Mouse (Mus musculus) forelimb bud, embryonic 11.5 days (tissue): ENCODE results near the gene Grin3a.
"Not testable (repeated sequence)": the region's sequence is repeated elsewhere in the genome, so short reads cannot be mapped to it uniquely, and the experiment has no call there.

Experiments
- DNase-seq: peaks from one replicate; pipeline ENCODE4 v3.0.0-alpha.2; 2012; ENCODE audit warnings: low read depth, low spot score

Grin3a gene

GRCm38 (mm10) chr4:49680171-49680875, 165.2 kb downstream of the Grin3a start:
- DNase-seq: no peak

DNA sequence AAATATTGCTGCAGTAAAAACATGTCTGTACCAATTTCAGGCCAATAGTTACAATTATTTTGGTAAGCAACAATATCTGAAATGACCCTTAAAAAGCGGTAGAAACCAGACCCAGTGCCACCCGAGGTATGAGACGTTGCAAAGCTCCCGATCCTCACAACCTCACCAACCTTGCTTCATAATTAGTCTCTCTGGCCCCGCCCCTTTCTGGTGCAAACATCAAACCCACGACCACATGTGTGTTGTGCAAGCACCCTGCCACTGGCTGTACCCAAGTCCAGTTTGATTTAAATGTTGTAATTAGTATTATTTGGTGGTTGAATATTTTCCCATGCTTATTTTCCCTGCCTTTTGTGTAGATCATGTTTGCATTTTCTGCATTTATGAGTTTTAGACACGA, 168.8 kb downstream of the Grin3a start:
- DNase-seq: no peak

DNA sequence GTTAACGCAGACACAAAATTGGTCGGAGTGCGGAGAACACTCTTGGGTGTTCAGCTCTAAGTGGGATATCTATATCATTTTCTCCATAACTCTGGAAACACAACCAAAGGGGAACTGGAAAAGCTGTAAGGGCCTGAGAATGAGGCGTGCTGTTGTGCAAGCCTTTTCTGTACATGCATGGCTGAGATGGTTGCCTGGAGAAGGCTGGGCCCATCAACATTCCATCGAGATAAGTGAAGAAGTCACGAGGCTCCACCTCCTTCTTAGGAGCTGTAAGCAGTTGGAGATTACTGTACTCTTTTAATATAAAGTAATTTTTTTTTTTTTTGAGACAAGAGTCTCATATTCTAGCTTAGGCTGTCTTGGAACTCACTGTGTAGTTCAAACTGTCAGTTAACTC, 169.5 kb downstream of the Grin3a start:
- no peak for DNase-seq

GRCm38 (mm10) chr4:49664850-49665249, 180.7 kb downstream of the Grin3a start:
- no peak for DNase-seq

DNA sequence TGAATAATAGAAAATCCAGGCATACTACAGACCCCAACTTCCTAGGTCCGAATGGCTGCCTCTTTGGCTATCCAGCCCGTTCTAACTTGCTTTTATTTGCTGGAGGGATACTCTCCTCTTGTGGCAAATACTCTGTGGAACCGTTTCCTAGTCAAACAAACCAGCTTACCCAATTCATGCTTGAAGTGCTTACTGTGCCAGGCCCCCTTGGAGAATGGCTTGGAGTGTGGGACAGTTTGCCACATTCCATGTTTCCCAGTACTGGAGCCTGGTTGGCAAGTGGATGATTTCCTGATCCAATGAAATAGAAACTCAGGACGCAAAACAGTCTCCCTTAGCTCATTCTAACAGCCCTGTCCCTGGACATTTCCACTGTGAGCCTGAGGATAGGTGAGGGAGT, 183.3 kb downstream of the Grin3a start:
- DNase-seq: no peak

- DNase-seq: no peak
Measured at GRCm38 (mm10) chr4:49661664-49662063, 183.9 kb downstream of the Grin3a start.

DNA sequence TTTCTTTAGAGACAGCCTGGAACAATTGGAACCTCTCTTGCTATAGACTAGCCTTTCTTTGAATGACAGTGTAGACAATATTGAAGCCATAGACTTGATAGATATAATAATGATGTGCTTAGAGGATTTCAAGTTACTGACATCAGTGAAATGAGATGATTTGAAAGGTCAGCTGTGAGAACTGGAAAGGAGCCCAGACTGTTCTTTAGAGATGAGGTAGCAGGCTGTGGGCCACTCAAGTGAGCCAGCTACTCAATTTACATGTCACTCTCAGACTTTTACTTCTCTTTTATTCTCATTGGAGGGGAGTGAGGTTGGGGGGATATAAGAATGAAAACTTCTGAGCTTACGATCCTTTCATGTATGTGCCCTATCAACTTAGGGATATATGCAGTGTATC, 186.1 kb downstream of the Grin3a start:
- no peak for DNase-seq

- no peak for DNase-seq
Measured at GRCm38 (mm10) chr4:49639913-49640312, 205.6 kb downstream of the Grin3a start.

GRCm38 (mm10) chr4:49637821-49638220, 207.7 kb downstream of the Grin3a start:
- no peak for DNase-seq

DNA sequence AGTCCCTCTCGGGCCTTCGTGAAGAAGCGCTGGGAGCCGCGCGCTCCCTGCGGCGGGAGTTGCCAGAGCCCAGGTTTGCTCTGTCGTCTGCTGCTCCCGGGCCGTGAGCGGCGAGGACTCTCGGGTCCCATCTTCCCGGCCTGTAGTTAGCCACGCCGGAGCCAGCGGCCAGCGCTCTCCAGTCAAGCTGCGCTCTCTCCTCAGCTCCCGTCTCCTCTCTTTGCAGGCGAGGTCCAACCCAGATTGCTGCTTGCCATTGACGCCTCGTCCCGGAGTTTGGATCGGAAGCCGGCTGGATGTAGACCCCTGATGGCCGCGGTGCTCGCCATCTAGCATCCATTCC, 213.4 kb downstream of the Grin3a start:
- DNase-seq: no peak

GRCm38 (mm10) chr4:49631319-49632138, 214.0 kb downstream of the Grin3a start, which contains the start of gene Rnf20:
TSS of gene Rnf20 (plus strand) at chr4:49632006.
- peak; percentile 95 for DNase-seq

DNA sequence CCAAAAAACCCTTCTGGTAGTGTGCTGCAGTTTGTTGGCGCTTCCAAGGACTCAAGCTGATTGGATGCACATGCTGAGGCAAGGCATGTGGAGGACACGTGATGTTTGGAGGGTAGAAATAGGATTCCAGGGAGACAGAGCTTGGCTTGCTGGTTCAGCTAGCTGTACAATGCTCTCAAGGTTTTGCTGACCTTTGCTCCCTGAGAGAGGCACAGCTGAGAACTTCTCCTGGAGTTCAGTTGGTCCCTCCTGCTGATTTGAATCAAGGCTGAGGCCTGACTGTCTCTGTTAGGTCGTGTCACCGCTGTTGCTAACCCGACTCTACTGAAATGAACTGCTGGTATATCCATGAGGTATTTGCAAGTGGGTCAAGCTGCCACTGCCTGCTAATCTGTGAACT, 216.6 kb downstream of the Grin3a start:
- DNase-seq: no peak

DNA sequence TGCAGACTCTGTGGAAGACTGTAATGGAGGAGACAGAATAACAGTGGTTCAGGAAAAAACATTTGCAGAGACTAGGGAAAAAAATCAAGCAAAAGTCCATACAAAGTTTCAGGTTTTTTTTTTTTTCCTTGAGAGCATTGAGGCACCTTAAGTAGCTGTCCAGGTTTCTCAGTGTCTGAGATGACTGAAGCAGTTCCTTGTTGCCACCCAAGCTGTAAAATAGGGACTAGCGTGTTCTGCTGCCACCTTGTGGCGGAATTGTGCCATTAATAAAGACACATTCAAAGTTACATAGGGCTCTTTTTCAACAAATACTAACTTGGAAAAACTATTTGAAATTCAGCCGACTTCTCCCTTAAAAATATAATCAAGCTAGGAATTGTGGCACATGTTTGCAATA, 218.6 kb downstream of the Grin3a start:
- peak; percentile 79 for DNase-seq

- DNase-seq: not testable (repeated sequence)
Measured at GRCm38 (mm10) chr4:49624969-49625368, 220.6 kb downstream of the Grin3a start.

GRCm38 (mm10) chr4:49623916-49624315, 221.6 kb downstream of the Grin3a start:
- DNase-seq: no peak

DNA sequence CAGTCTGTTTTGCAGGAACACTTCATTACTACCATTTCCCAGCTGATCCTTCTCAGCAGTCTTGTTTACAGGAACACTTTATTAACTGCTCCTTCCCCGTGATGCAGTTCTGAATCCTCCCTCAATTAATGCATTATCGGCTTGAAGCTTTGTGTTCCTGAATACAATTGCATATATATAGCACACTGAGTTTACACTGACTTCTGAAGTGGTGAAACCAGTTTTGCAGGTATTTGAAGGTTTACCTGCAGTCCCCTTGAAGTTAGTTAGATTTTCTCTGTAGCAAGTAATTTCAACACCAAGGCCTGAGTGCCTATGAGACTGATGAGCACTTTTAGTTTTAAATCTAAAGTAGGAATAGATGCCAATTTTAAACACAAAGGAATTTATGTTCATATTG, 223.3 kb downstream of the Grin3a start:
- DNase-seq: no peak

GRCm38 (mm10) chr4:49619861-49620260, 225.7 kb downstream of the Grin3a start:
- not testable (repeated sequence) for DNase-seq

GRCm38 (mm10) chr4:49616924-49617323, 228.6 kb downstream of the Grin3a start:
- no peak for DNase-seq
